Mouse (Mus musculus) embryonic facial prominence, embryonic 14.5 days (tissue): Measurements from ENCODE around the gene 1700125H20Rik. TPM values are rescaled to one million over a fixed set of nuclear protein-coding genes. Genes with fewer than 3 reads are reported as not detected.

Source experiments
- ATAC-seq: fragments of 200-750 bp; cut with Nextera tagmentation; 2 replicates; pipeline ENCODE4 v1.8.0; 2017; ENCODE audit warnings: low read depth, moderate number of reproducible peaks, moderate TSS enrichment
- DNase-seq: peaks from one replicate; pipeline ENCODE4 v3.0.0-alpha.2; 2015; ENCODE audit warnings: low spot score
- H3K27ac ChIP-seq: fragments of 300-500 bp; sonication (generic); replicated peaks from 2 replicates; pipeline ENCODE4 v1.5.1; 2014; ENCODE audit warnings: low read depth, mild to moderate bottlenecking, low read length, moderate library complexity
- H3K27me3 ChIP-seq: fragments of 300-500 bp; sonication (generic); replicated peaks from 2 replicates; pipeline ENCODE4 v1.6.1; 2014; ENCODE audit warnings: low read length; ENCODE audit not compliant: control insufficient read depth, insufficient read depth
- H3K36me3 ChIP-seq: fragments of 300-500 bp; sonication (generic); 2 replicates; pipeline ENCODE4 v1.6.1; 2014; ENCODE audit warnings: low read length, mixed read lengths; ENCODE audit not compliant: control insufficient read depth, insufficient read depth
- H3K4me1 ChIP-seq: fragments of 300-500 bp; sonication (generic); 2 replicates; pipeline ENCODE4 v1.6.1; 2014; ENCODE audit warnings: antibody characterized with exemption, low read length; ENCODE audit not compliant: control insufficient read depth, insufficient read depth
- H3K4me2 ChIP-seq: fragments of 300-500 bp; sonication (generic); 2 replicates; pipeline ENCODE4 v1.6.1; 2014; ENCODE audit warnings: low read depth, mild to moderate bottlenecking, low read length, moderate library complexity, mixed read lengths
- H3K4me3 ChIP-seq: fragments of 300-500 bp; sonication (generic); 2 replicates; pipeline ENCODE4 v1.5.1; 2014; ENCODE audit warnings: low read depth, mild to moderate bottlenecking, low read length
- H3K9ac ChIP-seq: fragments of 300-500 bp; sonication (generic); 2 replicates; pipeline ENCODE4 v1.6.1; 2014; ENCODE audit warnings: low read depth, mild to moderate bottlenecking, low read length, moderate library complexity, mixed read lengths
- H3K9me3 ChIP-seq: fragments of 300-500 bp; sonication (generic); 2 replicates; pipeline ENCODE4 v1.6.1; 2016; ENCODE audit warnings: low read length; ENCODE audit not compliant: control insufficient read depth
- WGBS: fragments of 180-500 bp; shearing (Covaris S2); extraction: QIAGEN DNeasy Blood & Tissue Kit; methylation state at CpG from one replicate; pipeline ENCODE4 v1.1.7; 2014; 5-methylcytosine and 5-hydroxymethylcytosine counted together
- polyA plus RNA-seq: library from polyadenylated mRNA; unstranded; fragments of >200 nt; fragmentation: Nextera tagmentation; extraction: Ambion mirVana; gene quantifications from 2 replicates; pipeline ENCODE4 v1.2.1, GENCODE M21; 2014

Gene 1700125H20Rik
- polyA plus RNA-seq, result 0.43 and 0.96 TPM in 2 replicates

DNA sequence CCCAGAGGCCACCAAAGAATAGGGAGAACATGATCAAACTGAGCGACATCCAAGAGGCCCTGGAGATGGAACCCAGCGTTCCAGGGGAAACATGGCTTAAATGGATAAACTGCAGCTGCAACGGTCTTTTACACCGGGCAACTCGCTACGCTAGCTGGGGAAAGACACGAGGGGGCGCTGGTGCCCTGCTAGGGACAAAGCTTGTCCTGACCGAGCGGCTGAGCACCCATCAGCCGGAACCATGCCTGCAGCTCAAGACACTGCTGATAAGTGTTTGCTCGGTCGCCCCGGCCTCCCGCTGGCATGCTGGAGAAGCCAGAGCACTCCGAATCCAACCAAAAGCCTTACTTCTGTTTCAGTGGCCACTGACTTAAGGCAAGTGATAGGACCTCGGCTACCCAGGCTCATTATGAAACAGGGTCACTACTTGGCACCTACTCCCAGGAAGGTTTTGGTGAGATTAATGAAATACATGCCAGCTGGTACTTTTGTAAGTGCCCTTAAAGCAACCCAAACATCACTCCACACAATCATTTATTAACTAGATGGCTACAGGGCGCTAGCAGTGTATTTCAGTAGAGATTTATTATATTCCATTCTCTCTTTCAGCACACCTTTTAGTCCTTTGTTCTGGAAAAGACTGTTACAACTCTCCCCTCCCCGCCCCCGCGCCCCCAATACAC lies at the start of gene 1700125H20Rik:
Gene 1700125H20Rik (plus strand): TSS at position 347 of the 683 bp plus-strand sequence.
- Histone ChIP-seq H3K4me1 (no peaks in the 10 kb centered on the region; the same call in 1 of the 2 replicates), H3K4me3 (peak within 1 kb of the TSS; percentile 27), H3K4me2 (peak within 1 kb of the TSS; percentile 64), H3K9ac (peak within 1 kb of the TSS; percentile 61), H3K27me3 (no peaks in the 10 kb centered on the region), H3K27ac (no peak within 1 kb of the TSS), H3K9me3 (no peaks in the 10 kb centered on the region), H3K36me3 (no peaks in the 10 kb centered on the region)
- WGBS, result 13% methylated on average over 21 of the region's 21 CpGs
- DNase-seq, result peak; percentile 94
- ATAC-seq, result peak; percentile 95

DNA sequence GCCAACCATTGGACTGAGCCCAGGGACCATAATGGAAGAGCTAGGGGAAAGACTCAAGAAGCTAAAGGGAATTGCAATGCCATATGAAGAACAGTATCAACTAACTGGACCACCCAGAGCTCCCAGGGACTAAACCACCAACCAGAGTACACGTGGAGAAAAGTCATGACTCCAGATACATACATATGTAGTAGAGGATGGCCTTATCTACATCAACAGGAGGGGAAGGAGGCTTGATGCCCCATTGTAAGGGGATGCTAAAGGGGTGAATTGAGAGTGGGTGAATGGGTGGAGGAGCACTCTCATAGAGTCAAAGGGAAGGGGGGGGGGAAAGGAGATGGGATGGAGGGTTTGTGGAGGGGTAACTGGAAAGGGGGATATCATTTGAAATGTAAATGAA lies 48.1 kb upstream of the 1700125H20Rik start:
- no peak for DNase-seq
- Histone ChIP-seq H3K4me1 (no peaks in the 10 kb centered on the region), H3K4me2 (no peak overlapping the region), H3K9ac (no peak overlapping the region), H3K36me3 (no peaks in the 10 kb centered on the region), H3K4me3 (no peak overlapping the region), H3K27me3 (no peaks in the 10 kb centered on the region), H3K27ac (no peak overlapping the region), H3K9me3 (no peaks in the 10 kb centered on the region)
- ATAC-seq, result no peak
- WGBS, result 76% methylated on average over 1 of the region's 1 CpGs

DNA sequence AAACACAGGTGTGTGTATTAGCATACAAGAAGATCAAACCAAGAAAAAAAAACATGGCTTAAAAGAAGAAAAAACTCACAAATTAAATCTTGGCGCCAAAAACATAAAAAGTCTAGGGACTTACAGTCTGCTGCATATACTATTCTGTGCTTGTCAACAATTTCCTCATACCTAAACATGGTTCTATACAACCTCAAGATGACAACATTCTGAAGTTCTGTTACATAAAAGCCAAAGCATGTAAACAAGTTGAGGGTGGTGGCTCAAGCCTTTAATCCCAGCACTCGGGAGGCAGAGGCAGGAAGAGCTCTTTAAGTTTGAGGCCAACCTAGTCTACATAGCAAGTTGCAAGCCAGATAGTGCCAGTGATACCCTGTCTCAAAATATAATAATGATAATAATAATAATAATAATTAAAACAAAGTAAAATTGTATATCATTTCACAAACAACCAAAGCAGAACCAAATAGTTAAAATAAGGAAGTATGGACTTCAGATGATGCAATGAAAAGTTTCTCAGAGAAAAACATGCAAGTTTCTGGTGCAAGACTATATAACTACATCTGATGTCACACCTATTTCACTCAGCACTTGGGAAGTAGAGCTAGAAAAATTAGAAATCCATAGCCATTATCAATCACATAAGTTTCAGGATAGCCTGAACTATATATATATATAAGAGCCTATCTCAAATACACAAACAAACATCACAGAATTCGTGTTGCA lies 46.8 kb upstream of the 1700125H20Rik start:
- ATAC-seq, result no peak
- no peak overlapping the region for H3K4me3 ChIP-seq
- no peaks in the 10 kb centered on the region for H3K36me3 ChIP-seq
- no peak overlapping the region for H3K4me2 ChIP-seq
- no peak for DNase-seq
- no peaks in the 10 kb centered on the region for H3K9me3 ChIP-seq
- no peak overlapping the region for H3K9ac ChIP-seq
- WGBS, result 84% methylated on average over 3 of the region's 3 CpGs
- no peaks in the 10 kb centered on the region for H3K27me3 ChIP-seq
- no peaks in the 10 kb centered on the region for H3K4me1 ChIP-seq
- H3K27ac ChIP-seq, result no peak overlapping the region

DNA sequence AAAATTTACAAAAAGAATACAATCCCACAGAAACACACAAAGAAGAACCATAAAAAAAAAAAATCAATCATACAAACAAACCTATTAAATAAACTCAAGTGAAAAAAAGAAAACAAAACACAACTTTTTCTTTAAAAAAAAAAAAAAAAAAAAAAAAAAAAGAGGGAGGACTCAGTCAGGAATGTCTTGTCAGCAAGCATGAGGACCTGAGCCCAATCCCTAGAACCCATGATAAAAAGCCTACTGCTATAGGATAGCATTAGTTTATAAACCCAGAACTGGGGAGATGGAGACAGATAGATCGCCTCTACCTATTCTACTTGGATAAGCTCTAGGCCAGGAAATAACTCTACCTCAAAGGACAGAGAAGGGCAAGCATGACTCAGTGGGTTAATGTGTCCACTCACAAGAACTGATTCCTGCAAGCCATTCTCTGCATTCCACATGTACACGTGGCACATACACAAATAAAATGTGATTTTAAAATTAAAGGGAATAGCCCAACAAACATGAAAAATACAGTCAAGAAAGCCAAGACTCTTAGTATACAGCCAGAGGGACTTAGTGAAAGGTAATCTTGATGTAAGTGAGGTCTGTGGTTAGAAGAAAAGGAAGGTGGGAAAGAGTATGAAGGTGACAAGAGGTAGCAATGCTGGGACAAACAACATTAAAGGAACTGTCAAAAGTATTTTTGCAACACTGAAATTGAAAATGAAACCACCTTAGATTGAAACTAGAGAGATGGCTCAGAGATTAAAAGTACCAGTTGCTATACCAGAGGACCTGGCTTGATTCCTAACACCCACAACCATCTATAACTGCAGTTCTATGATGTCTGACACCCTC lies 43.7 kb upstream of the 1700125H20Rik start:
- Histone ChIP-seq H3K4me2 (no peak overlapping the region), H3K27ac (no peak overlapping the region), H3K9ac (no peak overlapping the region), H3K9me3 (no peaks in the 10 kb centered on the region), H3K36me3 (no peaks in the 10 kb centered on the region), H3K27me3 (no peaks in the 10 kb centered on the region), H3K4me3 (no peak overlapping the region), H3K4me1 (no peaks in the 10 kb centered on the region)
- ATAC-seq (no peak), DNase-seq (no peak)
- WGBS, result 84% methylated on average over 2 of the region's 2 CpGs

DNA sequence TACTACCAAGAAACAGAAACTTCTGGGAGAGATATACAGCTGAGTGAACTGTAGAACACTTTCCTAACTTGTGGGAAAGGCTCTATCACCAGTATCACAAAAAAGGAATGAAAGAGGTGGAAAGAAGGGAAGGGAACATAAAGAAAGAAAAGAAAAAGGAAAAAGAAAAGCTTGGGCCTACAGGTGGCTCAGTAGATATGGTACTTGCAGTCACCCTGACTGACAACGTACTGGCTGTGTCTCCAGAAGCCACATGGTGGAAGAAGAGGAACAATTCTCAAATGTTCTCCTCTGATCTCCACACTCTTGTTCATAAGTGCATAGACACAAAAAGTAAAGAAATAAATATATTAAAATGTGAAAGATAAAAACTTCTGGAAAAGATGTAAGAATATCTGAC lies 41.3 kb upstream of the 1700125H20Rik start:
- Histone ChIP-seq H3K9ac (no peak overlapping the region), H3K27ac (no peak overlapping the region), H3K36me3 (no peaks in the 10 kb centered on the region), H3K4me2 (no peak overlapping the region), H3K27me3 (no peaks in the 10 kb centered on the region), H3K4me1 (no peaks in the 10 kb centered on the region), H3K4me3 (no peak overlapping the region), H3K9me3 (no peaks in the 10 kb centered on the region)
- 94% methylated on average over 1 of the region's 1 CpGs for WGBS
- DNase-seq, result no peak
- no peak for ATAC-seq

DNA sequence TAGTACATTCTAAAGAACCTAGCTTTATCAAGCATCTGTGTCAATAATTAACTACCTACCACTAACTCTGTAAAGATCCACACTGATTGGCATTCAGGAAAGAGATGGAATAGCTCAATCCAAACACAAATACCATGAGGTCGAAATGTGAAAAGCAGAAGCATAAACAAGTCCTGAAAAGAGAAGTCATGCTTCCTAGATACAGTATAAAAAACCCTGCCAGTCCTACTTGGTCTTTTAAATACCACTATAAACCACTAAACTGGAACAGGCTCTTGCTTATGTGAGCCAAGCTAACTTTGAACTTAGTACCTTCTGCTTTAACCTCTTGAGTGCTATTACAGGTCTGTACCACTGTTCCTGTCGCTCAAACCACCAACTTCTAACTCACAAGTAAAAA lies 38.7 kb upstream of the 1700125H20Rik start:
- H3K4me1 ChIP-seq, result no peaks in the 10 kb centered on the region
- no peak overlapping the region for H3K4me3 ChIP-seq
- H3K27ac ChIP-seq, result no peak overlapping the region
- no peak overlapping the region for H3K4me2 ChIP-seq
- no peaks in the 10 kb centered on the region for H3K9me3 ChIP-seq
- ATAC-seq, result no peak
- DNase-seq, result no peak
- H3K27me3 ChIP-seq, result no peaks in the 10 kb centered on the region
- no peaks in the 10 kb centered on the region for H3K36me3 ChIP-seq
- H3K9ac ChIP-seq, result no peak overlapping the region
- WGBS, result 76% methylated on average over 2 of the region's 2 CpGs

DNA sequence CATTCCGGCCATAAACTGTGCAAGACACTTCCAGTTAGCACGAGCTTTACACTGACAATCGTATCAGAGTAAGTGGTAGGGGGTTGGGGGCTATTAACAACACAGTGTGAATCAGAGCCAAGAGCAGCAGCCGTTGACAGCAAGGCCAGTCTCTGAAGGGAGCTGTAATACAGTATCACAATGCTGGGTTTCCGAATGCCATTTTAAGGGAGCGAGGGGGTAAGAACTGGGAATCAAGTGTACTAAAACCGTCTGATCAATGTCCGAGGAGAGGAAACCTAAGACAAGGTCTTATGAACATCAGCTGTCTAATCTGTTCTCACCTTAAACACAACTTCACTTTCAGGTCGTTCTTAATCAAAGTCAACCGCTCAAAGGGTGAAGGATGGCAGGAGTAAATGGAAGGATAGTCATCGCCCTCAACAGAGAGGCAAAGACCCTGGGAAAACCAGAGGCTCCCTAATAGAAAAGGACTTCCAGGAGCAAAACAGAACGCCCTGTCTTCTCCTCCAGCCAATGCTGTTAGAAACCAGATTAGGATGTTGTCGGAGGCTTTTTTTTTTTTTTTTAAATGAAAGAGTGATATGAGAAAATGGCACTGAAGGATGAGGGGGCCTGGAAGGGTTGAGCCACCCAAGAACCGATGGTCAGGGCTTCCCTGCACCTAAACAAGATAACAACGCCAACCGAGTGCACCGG lies 31.3 kb upstream of the 1700125H20Rik start:
- no peak for ATAC-seq
- WGBS, result 1% methylated on average over 16 of the region's 17 CpGs
- DNase-seq, result peak; percentile 45

More for the DNA sequence above, 31.3 kb upstream of the 1700125H20Rik start:
- Histone ChIP-seq H3K4me3 (peak overlapping the region; percentile 89), H3K27ac (peak overlapping the region; percentile 83), H3K9me3 (no peaks in the 10 kb centered on the region), H3K4me2 (peak overlapping the region; percentile 74), H3K9ac (peak overlapping the region; percentile 83), H3K27me3 (no peaks in the 10 kb centered on the region), H3K4me1 (peaks cover 10% of the 10 kb centered on the region), H3K36me3 (no peaks in the 10 kb centered on the region)
